Mouse (Mus musculus) forebrain, embryonic 13.5 days (tissue): Measurements from ENCODE around the gene Gabrp. TPM values are rescaled to one million over a fixed set of nuclear protein-coding genes. Genes with fewer than 3 reads are reported as not detected.

Experiments used
- ATAC-seq: fragments of 200-750 bp; cut with Nextera tagmentation; 2 replicates; pipeline ENCODE4 v1.8.0; 2017
- H3K27ac ChIP-seq: fragments of 300-500 bp; sonication (generic); 2 replicates; pipeline ENCODE4 v1.5.1; 2015; ENCODE audit warnings: inconsistent platforms, mild to moderate bottlenecking, moderate library complexity
- H3K27me3 ChIP-seq: fragments of 300-500 bp; sonication (generic); 2 replicates; pipeline ENCODE4 v1.6.1; 2015; ENCODE audit warnings: mild to moderate bottlenecking, inconsistent platforms
- H3K36me3 ChIP-seq: fragments of 300-500 bp; sonication (generic); 2 replicates; pipeline ENCODE4 v1.6.1; 2015; ENCODE audit warnings: mild to moderate bottlenecking, inconsistent platforms; ENCODE audit not compliant: poor library complexity, severe bottlenecking
- H3K4me1 ChIP-seq: fragments of 300-500 bp; sonication (generic); 2 replicates; pipeline ENCODE4 v1.6.1; 2015; ENCODE audit warnings: inconsistent platforms
- H3K4me2 ChIP-seq: fragments of 300-500 bp; sonication (generic); 2 replicates; pipeline ENCODE4 v1.6.1; 2015; ENCODE audit warnings: inconsistent platforms, mild to moderate bottlenecking, moderate library complexity
- H3K4me3 ChIP-seq: fragments of 300-500 bp; sonication (generic); 2 replicates; pipeline ENCODE4 v1.5.1; 2015; ENCODE audit warnings: mild to moderate bottlenecking, inconsistent platforms
- H3K9ac ChIP-seq: fragments of 300-500 bp; sonication (generic); 2 replicates; pipeline ENCODE4 v1.6.1; 2015; ENCODE audit warnings: mild to moderate bottlenecking, inconsistent platforms
- H3K9me3 ChIP-seq: fragments of 300-500 bp; sonication (generic); replicated peaks from 2 replicates; pipeline ENCODE4 v1.6.1; 2016; ENCODE audit warnings: inconsistent platforms
- WGBS: fragments of 180-500 bp; shearing (Covaris S2); methylation state at CpG from one replicate; pipeline ENCODE4 v1.1.7; 2015; 5-methylcytosine and 5-hydroxymethylcytosine counted together
- polyA plus RNA-seq: library from polyadenylated mRNA; unstranded; fragments of >200 nt; fragmentation: Nextera tagmentation; extraction: Ambion mirVana; gene quantifications from 2 replicates; pipeline ENCODE4 v1.2.1, GENCODE M21; 2015

The Gabrp gene
- polyA plus RNA-seq = 0.15 TPM in 1 of 2 replicates, not detected in the other

DNA sequence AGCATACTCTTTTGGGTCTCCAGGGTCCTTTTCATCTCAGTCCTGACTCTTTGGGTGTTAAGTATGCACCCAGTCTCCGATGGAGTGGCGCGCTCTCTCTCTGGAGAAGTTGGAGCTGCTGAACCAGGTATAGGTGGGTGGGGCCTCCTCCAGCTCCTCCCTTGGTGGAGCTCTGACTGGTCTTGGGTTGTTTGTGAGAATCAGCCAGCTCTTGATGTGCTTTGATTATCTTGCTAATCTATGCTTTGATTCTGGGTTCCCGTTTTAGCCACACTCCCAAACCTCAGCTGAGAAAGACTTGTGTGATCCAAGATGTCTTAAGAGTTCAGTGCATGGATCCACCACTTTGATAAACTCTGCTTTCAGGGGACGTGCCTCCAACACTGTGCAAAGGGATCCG lies at the start of gene Gabrp:
Gene Gabrp (minus strand): TSS at position 101 of the 400 bp plus-strand sequence.
- Histone ChIP-seq H3K9ac (no peak within 1 kb of the TSS), H3K4me1 (no peaks in the 10 kb centered on the region), H3K4me3 (no peak within 1 kb of the TSS), H3K27me3 (no peaks in the 10 kb centered on the region), H3K36me3 (no peaks in the 10 kb centered on the region), H3K27ac (no peak within 1 kb of the TSS), H3K9me3 (no peaks in the 10 kb centered on the region), H3K4me2 (no peak within 1 kb of the TSS)
- no peak for ATAC-seq
- WGBS = 56% methylated on average over 6 of the region's 6 CpGs

DNA sequence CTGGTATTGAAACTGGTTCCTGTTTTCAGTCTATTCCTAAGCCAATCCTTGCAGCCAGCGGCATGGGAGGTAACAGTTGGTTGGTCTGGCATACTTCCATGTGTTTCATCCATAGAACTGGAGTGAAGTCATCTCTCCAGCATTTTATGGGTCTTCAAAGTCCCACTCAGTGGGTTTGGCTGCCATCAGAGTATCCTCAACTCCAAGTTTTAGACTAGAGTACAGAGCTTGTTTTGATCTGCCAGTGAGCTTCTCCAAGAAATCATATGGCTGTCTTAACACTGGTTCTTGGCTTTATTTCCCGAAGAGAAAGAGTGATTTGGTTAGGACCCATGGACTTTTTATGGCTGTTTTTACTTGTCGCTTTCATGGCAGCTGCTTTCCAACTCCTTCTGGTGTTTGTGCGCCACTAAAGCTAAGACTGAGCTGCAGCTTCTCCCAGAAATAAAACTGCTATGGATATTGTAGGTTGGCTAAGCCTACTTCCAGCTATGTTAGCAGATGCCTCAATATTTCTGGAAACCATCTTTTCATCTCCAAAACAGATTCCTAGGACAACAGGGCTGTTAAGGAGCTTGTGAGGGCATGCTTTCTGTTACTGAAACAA lies 48.5 kb upstream of the Gabrp start:
- Histone ChIP-seq H3K4me3 (no peak overlapping the region), H3K4me1 (no peaks in the 10 kb centered on the region), H3K9ac (no peak overlapping the region), H3K9me3 (no peaks in the 10 kb centered on the region), H3K4me2 (no peak overlapping the region), H3K36me3 (no peaks in the 10 kb centered on the region), H3K27ac (no peak overlapping the region), H3K27me3 (no peaks in the 10 kb centered on the region)
- WGBS = 88% methylated on average over 4 of the region's 4 CpGs
- ATAC-seq = no peak

DNA sequence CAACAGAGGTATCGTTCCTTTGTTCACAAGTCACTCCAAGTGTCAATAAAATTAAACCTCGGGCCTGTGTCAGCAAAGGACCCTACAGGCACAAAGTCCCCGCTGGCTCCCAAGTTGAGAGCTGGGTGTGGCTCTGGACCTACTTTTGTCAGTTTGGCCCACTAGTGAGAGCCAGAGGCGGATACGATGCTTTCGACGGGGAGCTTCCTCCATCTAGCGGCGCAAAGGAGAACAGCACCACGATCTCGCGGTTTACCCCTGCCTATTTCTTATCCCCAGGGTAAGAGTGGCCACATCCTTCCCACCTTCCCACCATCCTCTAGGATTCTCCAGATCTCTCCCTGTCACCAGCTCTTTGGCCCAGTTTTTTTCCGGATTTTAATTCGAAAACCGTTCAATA lies 35.5 kb upstream of the Gabrp start:
- Histone ChIP-seq H3K36me3 (no peaks in the 10 kb centered on the region), H3K27me3 (0 out of 2 replicates have a peak, but pooled peaks cover 2% of the 10 kb centered on the region), H3K4me1 (no peaks in the 10 kb centered on the region), H3K9ac (no peak overlapping the region), H3K27ac (no peak overlapping the region), H3K9me3 (no peaks in the 10 kb centered on the region), H3K4me3 (no peak overlapping the region), H3K4me2 (no peak overlapping the region)
- ATAC-seq = peak; percentile 87
- 8% methylated on average over 15 of the region's 15 CpGs for whole genome bisulfite sequencing

DNA sequence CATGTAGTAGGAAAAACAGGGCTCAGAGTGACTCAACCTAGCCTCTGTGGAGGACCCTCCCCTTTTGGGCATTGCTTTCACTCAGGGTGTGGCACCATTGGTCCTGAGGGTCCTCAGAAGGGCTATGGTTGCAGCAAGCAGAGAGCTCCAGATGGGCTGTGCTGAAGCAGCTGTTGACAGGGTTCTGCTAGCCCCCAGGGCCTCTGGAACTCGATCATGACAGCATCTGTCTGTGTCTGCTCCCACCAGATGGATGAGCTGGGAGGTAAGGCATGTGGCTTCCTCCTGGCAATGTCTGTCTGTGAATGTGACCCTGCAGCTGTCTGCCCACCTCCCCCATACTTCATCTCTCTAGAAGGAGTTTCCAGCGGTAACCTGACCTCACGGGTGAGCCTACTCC lies 29.0 kb upstream of the Gabrp start:
- 73% methylated on average over 3 of the region's 3 CpGs for WGBS
- no peaks in the 10 kb centered on the region for H3K36me3 ChIP-seq
- H3K4me1 ChIP-seq = no peaks in the 10 kb centered on the region
- H3K4me2 ChIP-seq = no peak overlapping the region
- ATAC-seq = no peak
- H3K9ac ChIP-seq = no peak overlapping the region
- H3K9me3 ChIP-seq = no peaks in the 10 kb centered on the region
- H3K4me3 ChIP-seq = no peak overlapping the region
- H3K27ac ChIP-seq = no peak overlapping the region
- H3K27me3 ChIP-seq = 0 out of 2 replicates have a peak, but pooled peaks cover 2% of the 10 kb centered on the region

DNA sequence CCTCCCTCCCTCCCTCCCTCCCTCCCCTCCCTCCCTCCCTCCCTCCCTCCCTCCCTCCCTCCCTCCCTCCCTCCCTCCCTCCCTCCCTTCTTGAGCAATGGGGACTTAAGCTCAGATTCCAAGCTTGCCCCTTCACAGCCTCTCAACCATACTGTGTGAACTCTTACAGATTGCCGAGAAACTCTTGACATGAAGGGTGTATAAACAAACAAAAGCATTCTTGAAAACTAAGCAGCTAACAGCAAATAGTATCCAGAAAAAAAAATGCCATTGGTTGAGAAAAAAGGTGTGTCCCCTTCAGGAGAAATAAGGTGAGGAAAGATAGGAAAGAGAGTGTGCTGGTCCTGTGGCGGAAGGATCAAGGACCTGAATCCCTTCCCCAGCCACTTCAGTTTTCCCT lies 24.4 kb upstream of the Gabrp start:
- Histone ChIP-seq H3K4me2 (no peak overlapping the region), H3K9me3 (no peaks in the 10 kb centered on the region), H3K36me3 (no peaks in the 10 kb centered on the region), H3K9ac (no peak overlapping the region), H3K27me3 (no peaks in the 10 kb centered on the region), H3K4me3 (no peak overlapping the region), H3K27ac (no peak overlapping the region), H3K4me1 (peaks cover 9% of the 10 kb centered on the region; the same call in 1 of the 2 replicates)
- no peak for ATAC-seq
- 76% methylated on average over 2 of the region's 2 CpGs for WGBS

DNA sequence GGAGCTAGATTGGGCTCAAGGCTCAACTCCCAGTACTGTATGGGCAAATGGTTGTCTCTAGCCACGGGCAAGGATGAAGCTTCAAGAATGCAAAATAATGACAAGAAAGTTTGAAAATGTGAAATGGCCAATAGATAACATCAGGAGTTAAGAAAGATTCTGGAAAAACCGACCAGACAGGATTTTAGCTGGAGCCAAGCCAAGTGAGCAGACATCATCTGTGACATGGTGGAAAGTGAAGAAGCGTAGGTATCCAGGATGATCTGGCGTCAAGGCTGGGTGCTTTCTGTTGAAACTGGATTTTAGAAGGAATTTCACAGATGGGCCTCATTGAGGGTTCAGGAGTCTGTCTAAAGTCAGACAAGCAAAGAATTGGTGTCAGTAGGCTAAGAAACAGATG lies 20.2 kb upstream of the Gabrp start, which contains the start of gene D130052B06Rik:
Gene D130052B06Rik (plus strand): TSS at position 317 of the 400 bp plus-strand sequence.
- Histone ChIP-seq H3K9me3 (no peaks in the 10 kb centered on the region), H3K27me3 (no peaks in the 10 kb centered on the region), H3K4me1 (peaks cover 13% of the 10 kb centered on the region; the same call in 1 of the 2 replicates), H3K36me3 (no peaks in the 10 kb centered on the region), H3K27ac (no peak within 1 kb of the TSS), H3K4me2 (no peak within 1 kb of the TSS), H3K4me3 (no peak within 1 kb of the TSS), H3K9ac (no peak within 1 kb of the TSS)
- ATAC-seq = no peak
- 83% methylated on average over 4 of the region's 4 CpGs for WGBS

DNA sequence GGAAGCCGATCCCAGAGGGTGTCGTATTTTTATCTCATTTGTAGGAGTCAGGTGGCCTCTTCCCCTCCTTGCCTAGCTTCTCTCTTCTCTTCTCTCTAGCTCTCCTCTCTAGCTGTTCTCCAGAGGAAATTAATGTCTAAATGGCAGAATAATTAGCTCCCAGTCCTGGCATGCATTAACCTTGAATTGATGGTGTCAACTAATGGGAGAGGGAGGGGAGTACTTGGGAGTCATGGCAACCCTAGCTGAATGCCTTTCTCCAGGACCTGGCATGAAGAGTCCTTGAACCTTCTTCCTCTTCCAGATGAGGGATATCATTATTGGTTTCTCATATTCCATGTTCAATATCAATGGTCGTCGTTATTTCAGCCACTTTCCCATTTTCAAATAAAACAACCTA lies 17.9 kb upstream of the Gabrp start:
- Histone ChIP-seq H3K4me2 (no peak overlapping the region), H3K36me3 (no peaks in the 10 kb centered on the region), H3K9me3 (no peaks in the 10 kb centered on the region), H3K27me3 (no peaks in the 10 kb centered on the region), H3K4me3 (no peak overlapping the region), H3K4me1 (peaks cover 9% of the 10 kb centered on the region; the same call in 1 of the 2 replicates), H3K9ac (no peak overlapping the region), H3K27ac (no peak overlapping the region)
- 80% methylated on average over 4 of the region's 4 CpGs for WGBS
- 0 out of 2 replicates have a peak, but pooled peaks have one; percentile 30 for ATAC-seq

DNA sequence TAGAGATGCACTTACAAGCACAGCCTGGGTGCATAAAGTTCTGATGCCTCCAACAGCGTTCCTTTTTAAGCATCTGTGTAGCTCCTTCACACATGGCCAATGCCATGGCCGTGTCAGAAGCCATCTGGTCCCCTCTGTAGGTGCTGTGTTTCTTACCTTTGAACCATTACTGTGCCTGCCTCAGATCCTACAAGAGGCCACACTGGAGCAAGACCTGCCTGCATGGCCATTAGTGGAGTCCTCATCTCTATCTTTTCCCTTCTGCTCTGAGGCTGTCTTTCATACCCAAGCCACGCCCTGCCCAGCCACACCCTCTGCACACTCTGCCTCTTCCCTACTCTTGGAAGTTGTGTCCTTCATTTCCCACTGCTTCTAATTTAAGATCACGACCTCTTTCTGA lies 14.1 kb upstream of the Gabrp start:
- Histone ChIP-seq H3K36me3 (no peaks in the 10 kb centered on the region), H3K4me2 (no peak overlapping the region), H3K4me1 (peaks cover 4% of the 10 kb centered on the region; the same call in 1 of the 2 replicates), H3K4me3 (no peak overlapping the region), H3K9ac (no peak overlapping the region), H3K27ac (no peak overlapping the region), H3K27me3 (no peaks in the 10 kb centered on the region), H3K9me3 (no peaks in the 10 kb centered on the region)
- WGBS = 92% methylated on average over 4 of the region's 4 CpGs
- ATAC-seq = no peak

DNA sequence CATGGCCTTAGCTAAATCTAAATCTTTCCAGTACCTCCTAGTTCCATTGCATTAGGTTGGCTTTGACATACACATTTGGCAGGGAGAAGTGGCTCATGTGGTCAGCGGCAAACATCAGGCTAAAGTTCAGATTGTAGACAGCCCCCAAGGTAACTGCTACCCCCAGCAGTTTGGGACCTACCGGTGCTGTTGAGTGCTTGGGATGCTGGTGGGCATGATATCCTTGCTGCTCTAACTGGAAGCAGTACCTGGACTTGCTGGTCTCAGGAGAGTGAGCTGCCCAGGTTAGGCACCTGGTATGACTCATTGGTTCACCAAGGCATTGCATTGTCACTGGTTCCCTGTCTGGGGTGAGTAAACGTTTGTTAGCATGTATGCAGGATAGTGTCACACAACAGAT lies 12.0 kb upstream of the Gabrp start:
- Histone ChIP-seq H3K9ac (no peak overlapping the region), H3K4me1 (no peaks in the 10 kb centered on the region), H3K4me2 (no peak overlapping the region), H3K4me3 (no peak overlapping the region), H3K27me3 (no peaks in the 10 kb centered on the region), H3K36me3 (no peaks in the 10 kb centered on the region), H3K27ac (no peak overlapping the region), H3K9me3 (no peaks in the 10 kb centered on the region)
- ATAC-seq = no peak
- WGBS = 86% methylated on average over 3 of the region's 3 CpGs

DNA sequence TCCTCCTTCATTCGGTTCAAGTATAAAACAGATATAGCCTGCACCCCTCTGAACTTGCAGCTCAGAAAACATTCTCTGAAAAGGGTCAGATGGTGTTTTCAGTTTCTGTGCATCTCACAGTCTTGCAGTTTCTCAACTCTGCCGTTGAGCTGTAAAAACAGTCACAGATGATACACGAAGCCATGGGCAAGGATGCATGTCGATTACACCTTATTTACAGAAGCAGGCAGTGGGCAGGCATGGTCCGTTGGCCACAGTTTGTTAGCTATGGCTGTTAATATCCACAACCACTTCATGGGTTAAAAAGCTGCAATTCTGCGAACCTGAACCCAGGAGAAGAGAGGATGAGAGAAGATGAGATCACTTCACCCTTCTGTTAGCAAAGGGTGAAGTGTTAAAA lies 7.9 kb upstream of the Gabrp start:
- Histone ChIP-seq H3K9me3 (no peaks in the 10 kb centered on the region), H3K27ac (no peak overlapping the region), H3K36me3 (no peaks in the 10 kb centered on the region), H3K4me2 (no peak overlapping the region), H3K4me1 (no peaks in the 10 kb centered on the region), H3K27me3 (no peaks in the 10 kb centered on the region), H3K4me3 (no peak overlapping the region), H3K9ac (no peak overlapping the region)
- 94% methylated on average over 6 of the region's 6 CpGs for WGBS
- no peak for ATAC-seq

DNA sequence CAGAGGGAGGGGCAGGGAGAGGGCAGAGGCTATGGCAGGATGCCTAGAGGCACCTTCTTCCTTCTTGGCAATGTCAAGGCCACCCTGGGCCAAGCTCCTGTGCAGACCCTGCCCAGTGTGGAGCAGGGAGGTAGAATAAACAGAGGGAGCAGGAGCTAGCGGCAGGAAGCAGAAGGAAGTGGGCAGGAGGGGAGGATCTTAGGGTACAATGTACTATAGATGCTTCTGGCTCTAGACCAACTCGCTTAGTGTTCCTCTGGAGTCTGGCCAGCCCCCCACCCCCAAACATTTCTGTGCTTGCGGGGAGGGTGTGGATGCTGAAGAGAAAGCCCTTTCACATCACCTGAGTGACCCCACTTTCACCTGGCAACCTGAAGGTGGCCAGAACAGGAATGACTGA lies 862 bp upstream of the Gabrp start:
- H3K4me1 ChIP-seq = no peaks in the 10 kb centered on the region
- ATAC-seq = no peak

DNA sequence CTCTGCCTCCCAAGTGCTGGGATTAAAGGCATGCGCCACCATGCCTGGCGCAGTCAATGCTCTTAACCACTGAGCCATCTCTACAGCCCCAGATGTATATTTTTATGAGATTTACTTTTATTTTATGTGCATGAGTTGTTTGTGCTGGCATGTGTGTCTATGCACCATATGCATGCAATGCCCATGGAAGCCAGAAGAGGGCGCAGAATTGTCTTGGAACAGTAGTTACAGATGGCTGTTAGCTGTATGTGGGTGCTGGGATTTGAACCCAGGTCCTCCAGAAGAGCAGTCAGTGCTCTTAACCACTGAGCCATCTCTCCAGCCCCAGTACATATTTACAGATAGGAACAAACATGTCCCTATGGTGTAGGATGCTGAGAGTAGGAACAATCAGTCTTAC lies 3.8 kb downstream of the Gabrp start:
- Histone ChIP-seq H3K9ac (no peak overlapping the region), H3K27ac (no peak overlapping the region), H3K27me3 (no peaks in the 10 kb centered on the region), H3K4me2 (no peak overlapping the region), H3K4me3 (no peak overlapping the region), H3K9me3 (no peaks in the 10 kb centered on the region), H3K4me1 (no peaks in the 10 kb centered on the region), H3K36me3 (no peaks in the 10 kb centered on the region)
- no peak for ATAC-seq
- WGBS = 87% methylated on average over 3 of the region's 3 CpGs

More for the DNA sequence above, 862 bp upstream of the Gabrp start:
- WGBS = 55% methylated on average over 3 of the region's 3 CpGs
- H3K27ac ChIP-seq = no peak overlapping the region
- H3K27me3 ChIP-seq = no peaks in the 10 kb centered on the region
- H3K9me3 ChIP-seq = no peaks in the 10 kb centered on the region
- H3K4me2 ChIP-seq = no peak overlapping the region
- H3K4me3 ChIP-seq = no peak overlapping the region
- no peak overlapping the region for H3K9ac ChIP-seq
- no peaks in the 10 kb centered on the region for H3K36me3 ChIP-seq

DNA sequence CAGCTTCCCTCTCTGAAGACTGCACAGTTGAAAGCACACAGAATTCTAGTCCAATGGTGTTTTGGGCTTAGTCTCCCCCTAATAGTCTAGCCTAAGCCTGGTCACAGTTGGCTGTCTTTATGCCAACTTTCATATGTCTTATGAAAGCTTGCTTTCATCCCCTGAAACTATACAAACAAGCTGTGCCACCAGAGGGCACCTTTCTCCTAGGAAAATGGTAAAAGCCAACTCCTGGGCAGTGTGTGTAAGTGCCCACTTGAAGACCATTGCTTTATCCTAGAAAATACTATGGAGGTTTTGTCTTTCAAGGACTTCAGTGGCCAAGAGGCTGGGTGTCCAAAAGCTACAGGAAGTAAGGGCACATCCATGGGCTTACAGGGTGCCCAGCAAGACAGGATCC lies 8.3 kb downstream of the Gabrp start:
- Histone ChIP-seq H3K4me1 (no peaks in the 10 kb centered on the region), H3K9ac (no peak overlapping the region), H3K27ac (no peak overlapping the region), H3K9me3 (no peaks in the 10 kb centered on the region), H3K4me2 (no peak overlapping the region), H3K27me3 (no peaks in the 10 kb centered on the region), H3K4me3 (no peak overlapping the region), H3K36me3 (no peaks in the 10 kb centered on the region)
- no peak for ATAC-seq
